Mouse (Mus musculus) retina, postnatal 1 day (tissue): Measurements from ENCODE around the gene Iqcc.

ENCODE experiments used
- DNase-seq: peaks from one replicate; pipeline ENCODE4 v3.0.0-alpha.2; 2012

The Iqcc gene

DNA sequence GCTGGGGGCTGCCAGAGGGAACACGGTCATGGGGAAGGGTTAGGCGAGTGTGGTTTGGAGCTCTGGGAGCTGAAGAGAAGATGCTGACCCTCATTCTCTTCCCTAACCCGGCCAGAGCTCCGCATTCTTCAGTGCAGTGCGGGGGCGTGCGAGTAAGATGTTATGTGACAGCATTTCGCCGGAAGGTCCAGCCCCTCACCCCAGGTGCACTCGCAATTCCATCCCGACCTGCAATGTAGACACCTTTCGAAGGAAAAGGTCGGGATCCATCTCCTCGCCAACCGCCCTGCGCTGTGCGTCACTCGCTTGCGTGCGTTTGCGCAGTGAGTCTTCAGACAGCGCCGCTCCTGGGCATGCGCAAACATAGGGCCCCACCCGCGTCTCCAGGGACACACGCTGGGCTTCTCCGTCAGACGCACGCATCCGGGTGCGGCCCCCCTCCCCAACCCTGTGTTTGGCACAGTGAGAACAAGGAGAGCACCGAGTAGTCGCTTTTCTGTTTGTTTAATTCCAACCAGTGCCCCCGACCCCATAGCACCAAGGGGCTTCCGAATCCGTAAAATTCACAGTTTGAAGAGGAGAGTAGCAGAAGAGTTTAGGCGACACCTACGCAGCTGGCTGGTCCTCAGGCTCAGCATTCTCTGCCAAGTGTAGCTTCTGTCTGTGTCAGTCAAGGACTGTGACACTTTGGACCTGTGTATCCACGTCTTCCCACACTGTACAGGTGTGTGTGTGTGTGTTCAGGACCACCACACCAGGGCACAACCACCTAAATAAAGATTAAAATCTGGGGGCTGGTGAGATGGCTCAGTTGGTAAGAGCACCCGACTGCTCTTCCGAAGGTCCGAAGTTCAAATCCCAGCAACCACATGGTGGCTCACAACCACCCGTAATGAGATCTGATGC lies at the start of gene Iqcc:
TSS of gene Iqcc (minus strand) at position 314 of the 906 bp plus-strand sequence.
- DNase-seq: peak; percentile 95

- DNase-seq: no peak
Observed at GRCm38 (mm10) chr4:129662255-129662813, 43.4 kb upstream of the Iqcc start.

GRCm38 (mm10) chr4:129661584-129661983 lies 42.7 kb upstream of the Iqcc start:
- no peak for DNase-seq

- DNase-seq: no peak
Observed at GRCm38 (mm10) chr4:129654770-129655169, 35.9 kb upstream of the Iqcc start.

DNA sequence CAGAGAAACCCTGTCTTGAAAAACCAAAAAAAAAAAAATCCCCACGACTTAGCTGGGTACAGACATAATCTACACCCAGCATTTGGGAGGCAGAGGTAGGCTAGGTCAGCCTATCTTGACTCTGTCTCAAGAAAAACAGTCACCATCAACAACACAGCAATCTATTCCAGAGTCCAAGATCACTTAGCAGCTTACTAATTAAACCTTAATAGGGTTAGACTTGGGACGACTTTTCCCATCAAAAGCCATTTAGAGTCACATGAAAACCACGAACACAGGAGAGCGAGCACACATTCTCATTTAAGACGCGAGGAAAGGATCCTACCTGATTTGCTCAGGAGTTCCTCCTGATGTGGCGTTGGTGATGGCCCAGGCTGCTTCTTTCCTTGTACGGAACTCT lies 31.5 kb upstream of the Iqcc start:
- no peak for DNase-seq

- no peak for DNase-seq
Observed at GRCm38 (mm10) chr4:129648656-129649055, 29.8 kb upstream of the Iqcc start.

GRCm38 (mm10) chr4:129645204-129645603 lies 26.3 kb upstream of the Iqcc start:
- no peak for DNase-seq

GRCm38 (mm10) chr4:129641756-129642155 lies 22.9 kb upstream of the Iqcc start:
- no peak for DNase-seq

- peak; percentile 99 for DNase-seq
Observed at GRCm38 (mm10) chr4:129640638-129641467, 22.0 kb upstream of the Iqcc start, which contains the start of gene Txlna. TSS of gene Txlna (minus strand) at chr4:129641065.

DNA sequence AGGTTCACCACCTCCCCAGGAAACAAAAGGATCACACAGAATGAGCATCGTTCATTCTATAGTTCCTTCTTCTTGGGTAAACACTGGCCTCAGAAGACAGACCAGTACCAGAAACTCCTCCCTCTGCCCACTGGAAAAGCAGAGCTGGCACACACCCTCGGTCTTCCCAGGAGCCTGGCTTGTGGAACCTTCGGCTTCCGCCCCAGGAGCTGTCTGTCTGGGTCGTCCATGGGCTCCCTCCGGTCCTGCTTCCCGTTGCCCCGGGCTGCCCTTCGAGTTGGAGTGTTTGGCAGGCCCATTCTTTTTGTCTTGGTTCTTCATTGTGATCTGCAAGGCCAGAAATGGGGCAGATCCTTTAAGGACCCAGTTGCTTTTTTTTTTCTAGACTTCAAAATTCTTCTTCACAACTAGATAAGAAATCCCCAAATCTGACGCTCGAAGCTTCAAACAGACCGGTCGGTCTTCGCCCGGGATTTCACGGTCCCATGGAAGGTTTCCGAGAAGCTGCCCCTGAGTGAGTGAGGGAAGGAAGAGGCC lies 21.3 kb upstream of the Iqcc start:
- no peak for DNase-seq

DNA sequence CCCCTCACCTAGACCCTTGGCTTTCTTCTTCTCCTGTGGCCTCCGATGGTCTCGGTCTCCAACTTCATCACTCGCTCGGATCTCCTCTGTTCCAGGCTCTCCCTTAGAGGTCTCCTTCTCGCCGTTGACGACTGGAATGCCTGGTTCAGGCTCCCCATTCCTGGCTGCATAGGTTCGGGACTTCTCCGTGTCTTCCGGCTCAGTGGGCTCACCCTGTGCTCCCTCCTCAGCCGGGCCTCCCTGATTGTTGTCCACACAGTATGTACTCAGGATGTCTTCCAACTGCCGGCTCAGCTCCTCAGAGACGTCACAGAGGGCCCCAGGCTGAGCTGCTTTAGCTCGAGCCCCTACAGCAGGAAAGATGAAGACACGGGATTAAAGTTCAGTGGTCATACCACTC lies 20.3 kb upstream of the Iqcc start:
- DNase-seq: no peak

DNA sequence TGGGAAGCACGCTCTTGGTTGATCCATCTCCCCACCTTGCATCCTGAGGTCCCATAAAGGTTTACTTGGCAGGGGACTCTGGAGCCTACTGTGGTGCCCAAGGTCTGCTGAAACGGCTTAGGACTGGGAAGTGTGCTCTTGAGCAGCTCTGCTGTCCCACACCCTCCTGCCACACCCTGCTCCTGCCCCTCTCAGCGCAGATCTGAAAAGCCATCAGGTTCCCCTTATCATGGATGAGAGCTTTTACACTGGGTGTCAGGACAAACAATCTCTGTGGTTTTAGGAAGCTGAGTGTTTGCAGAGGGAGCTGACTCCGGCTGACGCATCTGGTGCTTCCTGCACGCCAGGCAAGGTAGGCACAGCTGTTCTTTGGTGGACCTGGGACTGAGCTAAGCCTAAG lies 15.0 kb upstream of the Iqcc start:
- DNase-seq: no peak

- no peak for DNase-seq
Observed at GRCm38 (mm10) chr4:129631867-129632266, 13.0 kb upstream of the Iqcc start.

DNA sequence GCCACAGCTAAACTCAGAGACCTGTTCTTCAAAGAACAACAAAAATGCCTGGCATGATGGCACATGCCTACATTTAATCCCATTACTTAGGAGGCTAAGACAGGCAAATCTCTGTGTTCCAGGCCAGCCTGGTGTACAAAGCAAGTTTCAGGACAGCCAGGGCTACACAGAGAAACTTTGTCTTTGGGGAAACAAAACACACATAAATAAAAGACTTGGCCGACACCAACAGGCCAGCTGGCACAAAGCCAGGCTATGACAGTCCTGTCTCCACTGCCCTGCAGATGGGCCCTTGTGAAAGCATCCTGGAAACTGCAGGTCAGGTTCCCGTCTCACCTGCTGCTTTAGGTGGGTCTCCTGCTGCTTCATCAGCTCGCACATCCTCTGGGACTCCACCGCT lies 12.0 kb upstream of the Iqcc start:
- DNase-seq: no peak

GRCm38 (mm10) chr4:129626035-129626434 lies 7.1 kb upstream of the Iqcc start:
- DNase-seq: no peak

GRCm38 (mm10) chr4:129625496-129625895 lies 6.6 kb upstream of the Iqcc start:
- no peak for DNase-seq

- peak; percentile 82 for DNase-seq
Observed at GRCm38 (mm10) chr4:129625029-129625370, 6.1 kb upstream of the Iqcc start.

GRCm38 (mm10) chr4:129624281-129625028 lies 5.6 kb upstream of the Iqcc start:
- peak; percentile 94 for DNase-seq

- peak; percentile 78 for DNase-seq
Observed at GRCm38 (mm10) chr4:129623681-129624091, 4.8 kb upstream of the Iqcc start, which contains the start of gene Ccdc28b. TSS of gene Ccdc28b (minus strand) at chr4:129623947.

DNA sequence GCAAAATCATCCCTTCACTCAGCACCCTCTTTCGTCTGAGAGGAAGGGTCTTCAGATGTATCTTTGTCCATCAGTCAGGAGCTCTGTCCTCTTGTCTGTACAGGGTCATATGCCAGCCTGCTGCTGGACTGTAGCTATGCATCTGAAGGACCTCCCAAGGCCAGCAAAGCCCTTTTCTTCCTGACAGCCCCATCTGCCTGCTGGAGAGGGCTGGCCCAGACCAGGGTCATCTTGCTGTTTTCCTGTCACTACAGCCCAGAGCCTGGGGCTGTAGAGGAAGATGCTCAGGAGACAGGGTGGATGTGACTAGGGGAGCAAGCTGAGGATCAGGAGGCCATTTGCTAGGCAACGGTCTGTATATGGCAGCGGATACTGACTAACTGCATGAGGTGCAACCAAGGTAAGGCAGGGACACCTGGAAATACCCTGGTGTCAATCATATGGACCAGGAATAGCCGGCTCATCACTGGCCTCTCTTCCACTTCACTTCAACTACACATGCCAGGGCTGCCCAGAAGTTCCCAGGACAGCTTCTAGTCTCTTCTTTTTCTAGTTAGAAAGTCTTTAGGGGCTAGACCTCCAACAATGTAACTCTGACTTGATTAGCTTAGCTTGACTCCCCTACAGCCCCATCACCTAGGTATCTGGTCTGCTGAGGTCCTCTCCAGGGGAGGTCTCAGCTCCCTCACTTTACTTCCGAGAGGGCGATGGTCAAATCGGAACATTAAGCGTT lies 4.1 kb upstream of the Iqcc start:
- DNase-seq: no peak

DNA sequence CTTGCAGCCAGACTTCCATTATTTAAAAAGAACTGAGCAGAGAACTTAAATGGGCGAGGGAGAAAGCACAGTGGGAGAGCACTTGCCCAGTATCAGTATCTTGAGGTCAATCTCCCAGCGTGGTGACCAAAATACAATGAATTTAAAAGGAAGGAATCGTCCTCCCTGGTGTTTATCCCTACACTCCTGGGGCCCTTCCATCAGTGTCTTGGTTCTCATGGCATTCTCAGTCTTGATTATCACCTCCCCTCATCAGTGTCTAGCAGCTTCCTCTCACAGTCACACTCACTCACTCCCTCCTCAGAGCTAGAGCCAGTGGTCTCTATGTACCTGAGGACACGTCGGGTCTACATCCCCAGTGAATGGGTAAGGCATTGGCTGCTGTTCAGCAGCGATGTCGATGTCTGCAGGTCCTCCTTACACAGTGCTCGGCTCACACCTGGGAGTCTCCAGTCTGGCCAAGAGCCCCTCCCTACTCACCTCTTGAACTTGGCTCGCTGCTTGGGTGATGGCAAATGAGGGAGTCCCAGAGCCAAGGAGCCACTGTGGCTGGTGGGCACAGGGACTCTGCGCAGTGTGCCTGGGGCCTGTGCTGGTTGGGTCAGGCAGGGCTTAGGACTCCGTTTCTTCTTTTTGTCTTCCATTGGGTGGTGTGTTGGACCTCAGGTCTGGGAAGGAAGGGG lies 3.4 kb upstream of the Iqcc start:
- no peak for DNase-seq
